Mouse (Mus musculus): ENCODE data around the gene Arhgef7.

Gene Arhgef7

GRCm38 (mm10) chr8:11797729-11798479 lies 70.4 kb downstream of the Arhgef7 start:
- DNase-seq (ENCODE audit: low spot score) = no peak

DNA sequence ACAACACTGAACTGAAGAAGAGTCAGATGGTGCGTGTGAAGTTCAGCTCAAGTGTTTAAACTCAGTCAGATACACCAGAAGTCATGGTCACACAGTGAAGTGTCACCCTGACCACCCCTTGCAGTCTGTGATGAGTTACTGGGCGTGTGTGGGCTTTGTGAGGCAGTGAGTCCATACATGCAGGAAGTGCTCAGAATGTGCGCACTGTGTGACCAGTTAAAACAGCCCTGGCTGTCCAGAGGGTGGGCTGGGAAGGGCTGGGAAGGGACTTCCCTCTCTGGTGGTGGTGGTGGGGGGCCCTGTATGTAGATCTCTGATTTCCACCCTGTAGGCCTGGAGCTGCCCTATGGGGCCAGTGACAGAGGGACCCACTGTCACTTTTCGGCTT lies 71.0 kb downstream of the Arhgef7 start:
- no peak for DNase-seq (ENCODE audit: low spot score)

GRCm38 (mm10) chr8:11799098-11799497 lies 71.6 kb downstream of the Arhgef7 start:
- DNase-seq (ENCODE audit: low spot score) = no peak

- no peak for DNase-seq (ENCODE audit: low spot score)
Observed at GRCm38 (mm10) chr8:11800481-11800880, 73.0 kb downstream of the Arhgef7 start.

- DNase-seq (ENCODE audit: low spot score) = no peak
Observed at GRCm38 (mm10) chr8:11801571-11801970, 74.0 kb downstream of the Arhgef7 start.

GRCm38 (mm10) chr8:11804914-11805313 lies 77.4 kb downstream of the Arhgef7 start:
- DNase-seq (ENCODE audit: low spot score) = no peak

GRCm38 (mm10) chr8:11806252-11806651 lies 78.7 kb downstream of the Arhgef7 start:
- no peak for DNase-seq (ENCODE audit: low spot score)

DNA sequence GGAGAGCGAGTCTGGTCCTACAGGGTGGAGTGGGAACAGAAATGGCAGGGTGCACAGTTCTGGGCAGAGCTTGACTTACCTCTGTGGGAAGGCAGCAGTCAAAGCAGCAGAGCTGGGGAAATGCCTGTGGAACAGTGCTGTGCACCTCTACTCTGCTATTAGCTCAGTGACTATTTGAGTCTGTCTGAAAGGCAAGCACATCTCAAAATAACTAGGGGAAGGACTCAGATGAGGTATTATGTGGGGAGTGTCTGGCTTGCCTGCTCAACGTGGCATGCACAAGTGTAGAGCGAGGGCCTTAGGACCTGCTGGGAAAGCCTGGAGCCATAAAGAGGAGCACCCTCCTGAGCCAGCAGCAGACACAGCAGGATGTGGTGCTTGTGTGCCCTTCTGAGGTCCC lies 79.8 kb downstream of the Arhgef7 start:
- no peak for DNase-seq (ENCODE audit: low spot score)

- no peak for DNase-seq (ENCODE audit: low spot score)
Observed at GRCm38 (mm10) chr8:11808047-11808446, 80.5 kb downstream of the Arhgef7 start.

DNA sequence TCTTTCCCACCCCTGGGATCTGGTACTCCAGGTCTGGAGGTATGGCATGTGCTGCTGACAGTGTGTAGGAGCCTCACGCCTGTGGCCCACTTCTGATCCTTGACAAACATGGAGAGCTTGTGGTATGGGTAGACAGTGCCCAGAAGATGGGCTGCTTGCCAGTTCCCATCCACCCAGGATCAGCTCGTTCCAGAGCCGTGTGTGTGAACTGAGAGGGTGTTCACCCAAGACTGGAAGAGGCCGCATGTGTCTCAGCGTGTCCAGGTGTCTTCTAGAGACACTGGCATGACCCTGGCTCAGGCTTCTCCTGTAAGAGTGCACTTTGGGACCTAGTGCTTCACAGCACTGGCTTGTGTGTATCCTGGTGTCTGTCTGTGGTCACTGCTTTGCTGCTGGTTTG lies 82.9 kb downstream of the Arhgef7 start:
- no peak for DNase-seq (ENCODE audit: low spot score)

DNA sequence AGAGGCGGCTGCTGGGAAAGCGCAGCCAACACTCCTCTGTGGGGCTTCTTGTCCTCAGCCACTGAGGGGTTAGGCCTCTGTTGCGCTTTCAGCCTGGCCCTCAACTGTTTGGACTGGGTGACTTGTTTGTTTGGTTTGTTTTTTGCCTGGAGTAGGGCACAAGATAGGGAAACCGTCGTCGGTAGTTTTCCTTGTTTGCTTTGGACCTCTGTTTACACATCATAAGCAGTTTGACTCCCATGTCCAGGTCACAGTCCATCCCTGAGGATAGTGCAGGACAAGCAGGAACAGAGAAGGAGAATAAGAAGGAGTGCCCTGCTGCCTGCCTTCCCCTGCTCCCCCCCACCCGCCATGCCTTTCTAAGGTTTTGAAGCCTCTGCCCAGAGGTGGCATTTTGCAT lies 86.3 kb downstream of the Arhgef7 start:
- no peak for DNase-seq (ENCODE audit: low spot score)

- no peak for DNase-seq (ENCODE audit: low spot score)
Observed at GRCm38 (mm10) chr8:11815206-11815605, 87.7 kb downstream of the Arhgef7 start.

GRCm38 (mm10) chr8:11820136-11820535 lies 92.6 kb downstream of the Arhgef7 start:
- DNase-seq (ENCODE audit: low spot score) = no peak

DNA sequence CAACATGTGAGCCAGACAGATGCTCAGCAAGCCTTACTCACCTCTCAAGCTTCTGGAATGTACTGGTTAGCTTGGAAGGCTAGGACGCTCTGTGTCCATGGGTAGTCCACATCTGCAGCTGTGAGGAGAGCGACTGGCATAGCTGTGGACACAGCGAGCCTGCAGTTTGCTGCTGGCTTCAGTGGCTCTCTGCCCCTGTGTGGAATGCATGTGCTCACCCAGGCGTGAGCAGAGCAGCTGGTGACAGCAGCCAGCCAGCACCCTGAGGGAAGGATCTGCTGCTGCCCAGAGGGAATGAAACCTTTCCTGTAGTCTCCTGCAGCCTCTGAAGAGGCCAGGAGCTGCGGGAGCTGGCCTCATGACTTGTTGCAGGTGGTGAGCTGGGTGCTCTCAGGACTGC lies 93.0 kb downstream of the Arhgef7 start:
- DNase-seq (ENCODE audit: low spot score) = no peak

GRCm38 (mm10) chr8:11821451-11822206 lies 94.1 kb downstream of the Arhgef7 start:
- DNase-seq (ENCODE audit: low spot score) = no peak

DNA sequence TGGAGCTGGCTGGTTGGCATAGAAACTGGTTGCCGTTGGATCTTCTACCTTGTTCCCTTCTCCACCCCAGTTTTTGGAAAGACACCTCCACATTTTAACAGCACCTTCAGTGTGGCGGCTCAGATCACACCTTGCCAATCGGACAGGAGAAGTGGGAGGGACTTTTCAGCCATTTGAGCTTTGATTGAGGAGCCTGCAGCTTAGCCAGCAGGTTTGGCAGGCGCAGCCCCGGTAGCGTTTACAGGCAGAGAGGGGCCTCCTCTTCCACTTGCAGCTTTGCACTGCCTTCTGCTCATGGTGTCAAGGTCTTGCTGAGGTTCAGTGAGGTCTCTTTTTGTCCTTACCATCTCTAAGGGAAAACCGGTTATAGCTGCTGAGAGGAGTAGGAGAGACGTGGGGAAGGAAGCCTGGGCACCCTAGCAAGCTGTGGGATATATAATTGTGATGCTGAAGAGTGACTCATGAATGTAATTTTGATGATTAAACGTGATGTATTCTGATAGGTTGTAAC lies 95.1 kb downstream of the Arhgef7 start:
- no peak for DNase-seq (ENCODE audit: low spot score)

- peak; percentile 84 for DNase-seq (ENCODE audit: low spot score)
Observed at GRCm38 (mm10) chr8:11825756-11826155, 98.2 kb downstream of the Arhgef7 start.

- no peak for DNase-seq (ENCODE audit: low spot score)
Observed at GRCm38 (mm10) chr8:11827312-11827711, 99.8 kb downstream of the Arhgef7 start.

GRCm38 (mm10) chr8:11830214-11831046 lies 102.9 kb downstream of the Arhgef7 start:
- DNase-seq (ENCODE audit: low spot score) = no peak

DNA sequence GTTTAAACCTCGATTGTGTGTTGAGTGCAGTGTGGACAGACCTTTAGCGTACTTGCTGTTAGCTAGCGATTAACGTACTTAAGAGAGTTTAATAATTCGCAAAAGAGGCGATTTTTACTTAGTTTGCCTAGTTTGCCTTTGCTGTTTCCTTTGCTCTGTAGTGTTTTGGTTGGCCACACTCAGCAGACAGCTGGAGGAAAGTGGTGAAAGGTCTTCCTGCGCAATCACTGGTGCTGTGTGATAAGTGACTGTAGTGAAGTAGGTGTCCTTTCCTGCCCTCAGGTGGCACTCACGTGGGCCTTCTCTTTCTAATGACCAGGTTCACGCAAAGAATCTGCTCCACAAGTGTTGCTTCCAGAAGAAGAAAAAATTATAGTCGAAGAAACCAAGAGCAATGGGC lies 103.7 kb downstream of the Arhgef7 start:
- no peak for DNase-seq (ENCODE audit: low spot score)

DNA sequence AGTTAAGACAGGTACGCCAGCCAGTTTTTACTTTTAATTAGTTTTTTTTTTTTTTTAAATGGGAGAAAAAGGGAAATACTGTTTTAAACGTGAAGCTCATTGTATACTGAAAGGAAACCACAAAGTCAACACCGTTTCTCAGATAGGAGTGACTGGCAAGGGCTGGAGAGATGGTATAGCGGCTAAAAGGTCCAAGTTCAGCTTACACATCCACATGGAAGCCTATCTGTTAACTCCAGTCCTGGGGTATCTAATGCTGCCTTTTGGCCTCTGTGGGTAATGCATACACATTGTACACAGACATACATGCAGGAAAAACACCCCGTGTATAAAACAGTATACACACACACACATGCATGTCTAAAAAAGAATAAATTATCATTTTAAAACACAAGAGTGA lies 104.4 kb downstream of the Arhgef7 start:
- no peak for DNase-seq (ENCODE audit: low spot score)

GRCm38 (mm10) chr8:11833157-11833556 lies 105.6 kb downstream of the Arhgef7 start:
- no peak for DNase-seq (ENCODE audit: low spot score)

Measured in testis, postnatal 14 days (tissue).